Mouse (Mus musculus): ENCODE measurements around the gene Tmem50a. TPM values are rescaled to one million over a fixed set of nuclear protein-coding genes. Genes with fewer than 3 reads are reported as not detected.
A peak's percentile ranks its signal among the peaks of the same experiment; 100 is the strongest.

Tmem50a gene
- 10 to 100 TPM; 57.7 to 67.6 TPM for total RNA-seq (2021)

DNA sequence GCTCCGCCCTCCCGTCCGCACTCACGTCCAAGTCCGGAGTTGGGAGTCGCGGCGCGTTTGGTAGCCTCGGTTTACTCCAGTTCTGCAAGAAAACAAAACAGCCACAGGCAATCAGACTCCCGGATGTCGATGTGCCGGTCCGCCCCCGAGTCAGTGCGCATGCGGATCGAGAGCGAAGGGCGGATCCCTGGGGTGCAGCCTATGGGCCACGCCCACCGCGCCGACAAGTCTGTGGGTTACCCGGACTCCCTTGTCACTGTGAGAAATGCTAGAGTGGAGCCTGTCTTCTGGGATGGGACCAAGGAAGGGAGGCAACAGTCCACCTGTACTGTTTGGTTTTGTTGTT is at the start of gene Tmem50a:
Gene Tmem50a, minus strand, starts transcription at position 161 of the 346 bp plus-strand sequence.
- intact Hi-C loops (cut with DNase I), result no loop called here
- peak; percentile 91 for DNase-seq (ENCODE audit: low spot score)

DNA sequence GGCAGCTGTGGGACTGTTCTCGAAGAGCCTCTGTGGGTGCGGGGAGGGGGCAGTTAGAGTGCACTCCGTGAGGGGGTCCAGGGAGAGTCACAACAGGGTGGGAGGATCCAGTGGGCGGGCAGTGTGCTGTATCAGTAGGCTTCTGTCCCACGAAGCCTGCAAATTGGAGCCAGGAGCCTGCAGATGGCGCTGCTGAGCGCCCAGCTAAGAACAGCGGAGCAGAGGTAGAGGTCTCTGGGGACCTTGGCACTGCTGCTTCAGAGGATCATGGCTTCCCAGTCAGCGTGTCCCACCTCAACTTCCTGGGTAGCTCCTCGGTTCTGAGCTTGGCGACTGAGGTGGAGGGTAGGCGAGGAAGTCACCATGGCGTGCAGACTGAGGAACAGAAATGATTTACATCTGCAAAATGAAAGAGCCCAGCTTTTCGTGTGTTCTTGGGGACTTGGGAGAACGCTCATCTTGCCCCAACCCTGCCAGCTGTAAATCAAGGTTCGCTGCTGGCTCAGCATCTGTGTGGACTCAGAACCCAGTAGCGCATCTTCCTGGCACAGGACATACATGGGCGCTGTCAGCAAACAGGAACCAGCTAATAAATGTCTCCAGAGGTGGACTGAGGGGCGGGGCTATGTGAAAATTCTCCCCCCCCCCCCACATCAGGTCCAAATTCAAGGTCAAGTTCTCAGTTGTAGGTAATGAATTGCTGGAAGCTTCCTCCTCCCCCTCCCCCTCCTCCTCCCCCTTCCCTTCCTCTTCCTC is 48.4 kb upstream of the Tmem50a start:
- intact Hi-C loops (cut with DNase I), result no loop called here
- no peak for DNase-seq (ENCODE audit: low spot score)

DNA sequence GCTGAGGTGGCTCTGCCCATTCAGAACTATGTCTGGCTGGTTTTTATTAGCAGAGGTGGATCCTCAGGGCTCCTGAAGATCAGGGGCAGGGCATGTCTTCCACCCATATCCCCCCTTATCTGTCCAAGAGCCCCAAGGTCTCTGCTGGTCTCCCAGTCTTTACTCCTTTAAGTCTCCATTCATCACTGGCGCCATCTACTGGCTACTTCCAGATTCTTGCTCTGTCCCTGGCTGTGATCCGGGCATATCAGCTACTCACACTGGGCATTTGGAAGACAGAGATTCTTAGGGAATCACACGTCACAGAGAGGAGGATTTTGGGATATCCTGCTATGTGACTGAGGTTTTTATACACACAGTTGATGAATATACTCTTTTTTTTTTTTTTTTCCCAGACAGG is 41.5 kb upstream of the Tmem50a start:
- intact Hi-C loops (cut with DNase I), result no loop called here
- DNase-seq (ENCODE audit: low spot score), result no peak

DNA sequence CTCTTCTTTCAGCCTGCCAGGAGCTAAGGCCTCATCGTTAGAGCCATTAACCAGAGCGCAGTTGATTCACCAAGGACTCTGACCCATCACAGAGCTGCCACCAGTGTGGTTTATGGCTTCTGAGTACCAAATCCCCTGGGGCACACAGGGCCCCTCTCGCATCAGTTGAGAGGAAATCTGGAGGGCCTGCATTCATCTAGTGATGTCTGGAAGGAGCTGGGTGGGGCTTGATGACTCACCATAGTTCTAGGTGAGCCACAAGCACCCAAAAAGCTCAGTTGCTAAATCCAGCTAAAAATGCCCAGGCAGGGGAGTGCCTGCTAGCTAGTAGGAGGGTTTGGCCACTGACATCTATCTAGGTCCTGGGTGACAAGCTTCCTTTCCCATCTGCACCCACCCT is 41.0 kb upstream of the Tmem50a start:
- DNase-seq (ENCODE audit: low spot score), result no peak
- intact Hi-C loops (cut with DNase I), result no loop called here

DNA sequence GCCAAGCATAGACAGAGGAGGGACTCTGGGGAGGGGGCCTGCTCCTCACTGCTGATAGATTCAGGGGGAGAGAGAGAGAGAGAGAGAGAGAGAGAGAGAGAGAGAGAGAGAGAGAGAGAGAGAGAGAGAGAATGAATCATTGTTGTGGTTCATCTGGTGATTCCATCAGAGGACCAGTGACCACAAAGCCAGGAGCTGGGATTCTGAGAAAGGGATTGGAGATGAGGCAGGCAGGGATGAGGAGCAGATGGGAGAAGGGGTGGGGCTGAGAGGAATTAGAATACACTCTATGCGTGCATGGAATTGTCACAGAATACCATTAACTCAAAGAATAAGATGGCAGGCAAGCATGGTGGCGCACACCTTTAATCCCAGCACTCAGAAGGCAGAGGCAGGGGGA is 40.4 kb upstream of the Tmem50a start:
- intact Hi-C loops (cut with DNase I), result no loop called here
- DNase-seq (ENCODE audit: low spot score), result no peak

DNA sequence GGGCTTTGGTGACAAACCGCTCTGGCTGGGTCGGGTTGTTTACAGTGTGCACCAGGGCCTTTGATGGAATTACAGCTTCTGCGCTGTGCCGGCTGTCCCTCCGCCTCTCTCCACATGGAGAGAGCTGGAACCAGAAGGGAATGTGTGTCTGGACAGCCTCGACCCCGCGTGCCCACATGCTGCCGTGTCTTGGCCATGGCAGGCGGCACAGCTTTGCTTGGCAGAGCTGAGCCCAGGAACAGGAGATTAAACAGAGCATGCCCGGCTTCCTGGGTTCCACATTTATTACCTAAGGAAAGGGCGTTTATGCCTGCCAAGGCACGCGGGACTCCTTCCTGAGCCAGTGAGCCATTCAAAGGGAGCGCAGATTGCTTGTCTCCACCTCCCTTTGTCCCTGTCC is 39.6 kb upstream of the Tmem50a start:
- intact Hi-C loops (cut with DNase I), result no loop called here
- DNase-seq (ENCODE audit: low spot score), result no peak

DNA sequence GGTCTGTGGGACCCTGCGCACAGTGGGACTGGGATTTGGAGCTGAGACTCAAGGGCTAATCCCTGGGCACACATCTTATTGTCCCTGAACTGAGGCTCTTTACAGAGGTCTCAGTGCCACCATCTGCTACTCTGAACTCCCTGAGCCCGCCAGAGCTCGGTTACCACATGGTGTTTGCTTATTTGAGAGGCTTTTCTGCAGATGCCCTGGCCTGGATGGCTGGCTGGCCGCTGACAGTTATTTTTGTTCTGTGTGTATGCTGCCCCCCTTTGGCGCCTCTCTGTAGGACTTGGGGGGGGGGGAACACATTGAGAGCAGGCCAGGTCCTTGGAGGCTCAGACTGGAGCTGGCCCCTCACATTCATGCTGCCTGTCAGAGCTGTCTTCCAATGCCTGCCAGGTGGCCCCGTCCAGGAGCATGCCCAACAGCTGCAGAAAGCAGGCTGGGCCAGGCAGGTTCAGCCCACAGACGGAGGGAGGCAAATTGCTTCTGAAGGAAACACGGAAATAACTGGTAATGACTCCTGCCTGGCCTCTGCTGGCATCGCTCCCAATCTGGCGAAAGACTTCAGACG is 35.8 kb upstream of the Tmem50a start:
- intact Hi-C loops (cut with DNase I), result no loop called here
- DNase-seq (ENCODE audit: low spot score), result no peak

DNA sequence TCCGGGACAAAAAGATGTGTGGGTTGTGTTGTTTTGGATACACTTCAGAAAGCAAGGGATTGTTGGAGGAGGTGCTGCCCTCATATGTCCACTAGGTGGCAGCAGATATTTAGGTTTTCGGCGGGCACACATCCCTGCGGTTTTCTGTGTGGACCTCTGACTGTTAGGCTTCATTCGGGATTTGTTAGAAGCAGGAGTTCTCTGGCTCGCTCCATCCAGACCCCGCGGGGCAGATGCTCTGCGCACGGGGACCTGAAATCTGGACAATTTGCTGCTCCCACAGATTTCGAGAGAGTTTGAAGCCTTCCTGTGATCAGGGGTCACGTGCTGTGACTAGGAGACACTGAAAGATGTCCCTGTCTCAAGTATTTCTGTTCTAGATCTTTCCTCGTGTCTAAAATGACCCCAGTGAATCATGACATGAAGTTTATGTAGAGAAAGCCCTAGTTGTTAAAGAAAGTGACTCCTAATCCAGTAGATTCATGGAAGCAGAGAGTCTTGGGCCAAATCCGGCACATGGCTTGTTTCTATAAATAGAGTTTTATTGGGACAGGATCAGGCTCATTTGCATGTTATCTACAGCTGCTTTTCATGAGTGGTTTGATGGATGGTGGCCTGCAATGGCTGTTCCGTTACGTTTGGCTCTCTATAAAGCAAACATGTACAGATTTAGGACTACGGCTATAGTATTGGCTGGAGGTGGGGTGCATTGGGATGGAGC is 31.4 kb upstream of the Tmem50a start:
- DNase-seq (ENCODE audit: low spot score), result peak; percentile 33
- intact Hi-C loops (cut with DNase I), result loop anchor here (5.0 kb wide), 4 partner anchors 86 to 371 kb away; no protein-coding TSS in a partner anchor

DNA sequence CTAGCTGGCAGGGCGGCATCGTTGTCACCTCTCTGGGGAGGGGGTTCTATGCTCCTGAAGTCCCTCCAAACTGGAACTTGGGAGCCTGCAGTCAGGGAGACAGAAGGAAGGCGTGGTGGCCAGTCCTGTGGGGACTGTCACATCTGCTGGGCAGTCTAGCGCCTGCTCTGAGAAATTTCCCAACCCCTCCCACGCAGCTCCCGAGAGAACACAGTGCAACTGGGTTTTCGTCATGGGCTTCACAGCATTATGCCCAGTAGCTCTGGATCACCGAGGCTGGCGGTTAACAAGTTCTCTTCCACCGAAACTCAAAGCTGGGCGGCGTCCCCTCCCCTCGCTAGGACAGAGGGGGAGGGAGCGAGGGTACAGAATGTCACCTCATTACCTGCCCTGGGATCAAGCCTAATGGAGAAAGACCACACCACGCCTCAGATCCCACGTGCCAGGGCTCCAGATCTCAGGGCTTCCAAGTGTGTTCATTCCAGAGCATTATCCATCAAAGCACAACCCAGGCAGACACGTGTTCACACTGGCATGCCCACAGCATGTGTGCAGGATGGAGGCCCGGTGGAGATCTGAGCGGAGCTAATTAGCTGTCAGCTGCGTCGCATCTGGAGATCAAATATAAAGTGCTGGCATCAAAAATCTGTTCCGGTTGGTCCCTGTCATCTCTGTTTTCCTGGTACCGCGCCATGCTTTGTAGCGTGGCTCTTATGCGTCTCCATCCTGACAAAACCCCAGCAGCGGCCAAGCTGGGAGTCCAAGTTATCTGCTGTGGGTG is 29.1 kb upstream of the Tmem50a start:
- DNase-seq (ENCODE audit: low spot score), result no peak
- intact Hi-C loops (cut with DNase I), result loop anchor here (1.0 kb wide), 1 partner anchor 262 kb away; no protein-coding TSS in a partner anchor

DNA sequence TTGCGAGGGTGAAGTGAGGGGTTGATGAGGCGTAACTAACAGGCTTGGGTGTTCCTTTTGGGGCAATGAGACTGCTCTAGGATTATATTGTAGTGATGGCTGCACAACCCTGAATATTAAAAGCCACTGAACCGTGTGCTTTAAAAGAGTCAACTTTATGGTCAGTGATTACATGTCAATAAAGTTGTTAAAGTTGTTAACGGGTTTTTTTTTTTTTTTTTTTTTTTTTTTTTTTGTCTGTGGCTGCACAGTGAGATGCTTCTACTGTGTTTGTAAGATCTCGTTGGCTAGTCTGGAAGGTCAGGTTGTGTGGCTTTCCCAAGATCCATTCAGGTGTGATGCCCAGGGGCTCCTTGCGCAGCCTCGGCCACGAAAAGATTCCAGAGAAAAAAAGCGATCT is 25.1 kb upstream of the Tmem50a start:
- DNase-seq (ENCODE audit: low spot score), result no peak
- intact Hi-C loops (cut with DNase I), result no loop called here

DNA sequence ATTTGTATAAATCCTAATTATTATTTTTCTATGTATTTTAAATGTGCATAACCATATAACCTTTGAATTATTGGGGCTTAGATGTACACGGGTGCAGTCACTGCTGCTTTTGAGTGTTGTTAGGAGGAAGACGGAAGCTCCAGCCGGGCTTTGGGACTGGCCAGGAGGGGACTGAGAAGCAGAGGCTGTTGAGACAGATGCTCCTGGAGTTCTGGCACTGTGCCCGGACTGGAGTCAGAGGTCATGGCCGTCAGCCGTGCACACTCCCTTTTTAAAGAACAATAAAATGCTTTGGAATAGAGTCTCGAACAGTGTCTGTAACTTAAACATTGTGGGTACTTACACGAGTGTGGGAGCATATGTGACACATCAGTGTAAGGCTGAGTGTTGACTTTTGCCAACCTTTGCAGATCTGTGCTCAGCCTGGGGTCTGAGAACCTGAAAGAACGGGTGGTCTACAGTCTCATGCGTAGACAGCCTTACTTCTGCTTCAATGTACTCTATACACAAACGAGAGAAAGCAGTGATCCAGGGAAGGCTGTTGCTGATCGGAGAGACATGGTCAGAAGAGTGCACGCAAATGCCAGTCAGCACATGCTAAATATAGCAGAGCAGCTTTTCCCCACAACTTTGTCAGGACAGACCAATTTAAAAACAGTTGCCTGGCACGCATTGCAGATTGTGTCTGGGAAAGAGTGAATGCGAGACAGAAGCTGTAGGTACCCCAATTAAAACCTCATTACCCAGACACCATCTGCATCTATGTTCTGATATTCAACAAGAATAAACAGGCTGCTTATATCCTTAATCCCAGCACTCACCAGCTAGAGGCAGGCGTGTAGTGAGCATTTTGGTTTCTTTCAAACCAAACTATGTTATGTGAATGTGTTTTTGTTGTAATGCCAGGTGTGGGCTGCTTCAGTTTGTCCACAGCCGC is 22.7 kb upstream of the Tmem50a start:
- intact Hi-C loops (cut with DNase I), result no loop called here
- DNase-seq (ENCODE audit: low spot score), result no peak

DNA sequence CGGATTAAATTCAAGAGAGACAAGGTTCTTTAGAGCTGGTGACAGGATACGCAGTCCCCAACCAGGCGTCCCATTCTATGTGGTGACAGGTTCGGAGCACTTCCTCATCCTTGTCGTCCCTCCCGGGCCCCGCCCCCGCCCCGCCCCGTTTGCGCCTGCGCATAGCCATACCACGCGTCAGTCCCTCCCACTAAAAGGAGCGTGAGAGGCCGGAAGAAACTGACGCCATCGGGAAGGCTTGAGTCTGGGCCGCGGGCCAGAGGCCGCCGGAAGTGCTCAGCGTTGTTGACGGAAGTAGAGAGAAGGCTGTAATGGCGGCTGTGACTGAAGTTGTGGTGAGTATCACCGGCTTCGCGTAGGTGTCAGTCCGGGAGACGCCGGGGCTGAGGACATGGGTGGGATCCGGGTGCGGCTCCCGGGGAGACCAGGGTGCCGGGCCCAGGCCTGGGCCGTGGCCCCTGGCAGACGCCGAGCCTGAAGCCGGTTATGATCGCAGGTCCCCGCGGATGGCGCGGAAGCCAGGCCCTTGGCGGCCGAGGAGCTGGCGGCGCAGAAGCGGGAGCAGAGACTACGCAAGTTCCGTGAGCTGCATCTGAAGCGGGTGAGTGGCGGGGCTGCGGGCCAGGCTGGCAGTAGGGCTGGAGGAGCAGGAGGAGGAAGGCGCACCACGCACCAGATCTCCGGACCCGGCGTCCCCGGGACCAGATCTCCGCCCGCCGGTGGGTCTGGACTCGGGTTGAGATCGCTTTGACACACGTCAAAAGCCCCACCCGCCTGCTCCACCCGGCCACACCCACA is 16.1 kb upstream of the Tmem50a start, which contains the start of gene Syf2:
Gene Syf2, plus strand, starts transcription at position 215 of the 798 bp plus-strand sequence.
- intact Hi-C loops (cut with DNase I), result no loop called here
- DNase-seq (ENCODE audit: low spot score), result peak; percentile 90

DNA sequence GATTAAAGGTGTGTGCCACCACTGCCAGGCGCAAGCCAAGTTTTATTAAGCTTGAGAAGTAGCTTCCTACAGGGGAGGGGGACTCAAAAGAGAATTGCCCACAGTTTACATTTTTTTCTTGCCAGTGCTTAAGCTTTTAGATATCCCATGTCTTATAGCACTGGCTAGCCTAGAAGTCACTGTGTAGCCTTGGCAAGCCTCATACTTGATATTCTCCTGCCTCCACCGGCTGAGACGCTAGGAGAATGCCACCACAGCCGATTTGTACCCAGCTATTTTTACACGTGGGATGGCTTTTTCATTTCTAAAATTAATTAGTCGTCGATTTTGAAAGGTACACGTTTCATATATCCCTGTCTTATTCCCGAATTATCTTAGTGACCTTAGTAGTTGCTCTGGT is 15.4 kb upstream of the Tmem50a start:
- DNase-seq (ENCODE audit: low spot score), result no peak
- intact Hi-C loops (cut with DNase I), result no loop called here

DNA sequence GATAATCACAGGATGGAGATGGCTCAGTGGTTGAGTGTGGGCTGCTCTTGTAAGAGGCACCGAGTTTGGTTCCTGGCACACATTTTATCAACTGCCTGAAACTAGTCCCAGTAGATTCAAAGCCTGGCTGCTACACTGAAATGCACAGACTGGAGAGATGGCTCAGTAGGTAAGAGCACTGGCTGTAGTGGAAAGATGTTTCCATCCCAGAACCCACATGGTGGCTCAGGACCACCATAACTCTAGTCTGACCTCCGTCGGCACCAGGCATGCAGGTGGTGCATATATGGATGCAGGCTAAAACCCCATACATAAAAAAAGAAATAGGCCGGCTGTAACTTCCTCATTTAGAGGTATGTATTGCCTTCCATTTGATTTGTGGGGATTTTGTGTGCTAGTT is 14.7 kb upstream of the Tmem50a start:
- no peak for DNase-seq (ENCODE audit: low spot score)
- intact Hi-C loops (cut with DNase I), result no loop called here

DNA sequence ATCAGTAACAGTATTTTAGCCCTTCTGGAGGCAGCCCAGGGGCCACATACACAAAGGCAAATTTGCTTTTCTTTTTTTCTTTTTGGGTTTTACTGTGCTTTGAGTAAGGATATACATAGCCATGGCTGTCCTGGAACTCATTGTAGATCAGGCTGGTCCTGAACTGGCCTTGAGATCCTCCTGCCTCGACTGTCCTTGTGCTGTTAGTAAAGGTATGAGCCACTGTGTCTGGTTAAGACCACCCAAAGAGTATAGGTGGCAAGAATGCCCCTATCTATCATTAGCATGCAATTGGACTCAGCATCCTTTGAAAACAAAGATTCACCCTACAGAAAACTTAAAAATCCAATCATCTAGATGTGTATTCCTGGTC is 13.6 kb upstream of the Tmem50a start:
- intact Hi-C loops (cut with DNase I), result no loop called here

DNA sequence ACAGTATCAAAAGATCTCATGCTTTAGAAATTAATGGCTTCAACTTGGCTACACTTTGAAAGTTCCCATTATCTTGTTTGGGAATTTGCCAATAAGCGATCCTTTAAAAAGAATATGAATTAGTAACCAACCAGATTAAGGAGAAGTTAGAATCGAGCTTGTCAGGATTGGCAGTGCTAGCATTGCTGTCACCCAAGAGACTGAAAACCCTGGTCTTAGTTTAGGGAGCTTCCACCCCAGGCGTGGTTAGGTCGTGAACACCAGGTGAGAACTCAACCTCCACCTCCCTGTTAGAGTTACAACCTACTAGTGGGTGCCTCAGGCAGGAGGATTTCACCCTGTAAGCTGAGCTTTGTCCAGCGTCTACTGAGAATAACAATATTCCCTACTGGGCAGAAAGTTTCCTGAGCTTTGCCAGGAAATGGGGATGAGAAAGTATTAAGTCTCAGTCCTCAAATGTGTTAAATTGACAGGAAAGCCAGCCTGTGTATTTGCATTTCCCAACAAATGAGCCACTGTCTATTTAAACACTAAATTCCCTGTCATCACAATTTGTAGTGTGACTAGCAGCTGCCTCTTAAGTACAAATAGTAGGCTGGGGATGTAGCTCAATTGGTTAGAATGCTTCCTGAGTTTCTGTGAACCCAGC is 13.1 kb upstream of the Tmem50a start:
- intact Hi-C loops (cut with DNase I), result no loop called here
- no peak for DNase-seq (ENCODE audit: low spot score)

More for the DNA sequence above, 13.6 kb upstream of the Tmem50a start:
- no peak for DNase-seq (ENCODE audit: low spot score)

DNA sequence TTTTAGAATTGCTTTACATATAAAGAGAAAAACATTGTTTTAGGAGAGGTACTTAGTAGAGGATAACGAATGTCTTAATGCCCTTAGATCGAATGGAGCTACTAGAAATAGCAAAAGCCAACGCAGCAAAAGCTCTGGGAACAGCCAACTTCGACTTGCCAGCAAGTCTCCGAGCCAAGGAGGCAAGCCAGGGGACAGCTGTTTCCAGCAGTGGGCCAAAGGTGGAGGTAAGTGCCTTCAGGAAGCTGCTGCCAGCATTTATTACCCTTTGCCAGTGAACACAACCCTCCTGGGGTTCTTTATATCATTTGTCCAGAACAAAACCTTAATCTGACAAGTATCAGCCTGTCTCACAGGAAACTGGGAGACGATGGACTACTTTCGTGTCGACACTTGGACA is 10.4 kb upstream of the Tmem50a start:
- DNase-seq (ENCODE audit: low spot score), result peak; percentile 19
- intact Hi-C loops (cut with DNase I), result no loop called here

All from heart, postnatal 25 days (tissue).